Mouse (Mus musculus) thymus, adult 18-20 months (tissue): ENCODE results near the gene Resp18.
"Not testable (repeated sequence)": the region's sequence is repeated elsewhere in the genome, so short reads cannot be mapped to it uniquely, and the experiment has no call there.

Experiments used
- DNase-seq, 2 experiments: peaks; one replicate each; pipeline ENCODE4 v3.0.0; 2022; ENCODE audit warnings: mixed read lengths in 2 of 2

Gene Resp18

GRCm38 (mm10) chr1:75232489-75232888 lies 45.7 kb downstream of the Resp18 start:
- DNase-seq: not testable (repeated sequence)

- no peak for DNase-seq
These were observed 46.5 kb downstream of the Resp18 start, which contains the start of gene A630095N17Rik for GRCm38 (mm10) chr1:75231664-75232152. TSS of gene A630095N17Rik (minus strand) at chr1:75232102.

GRCm38 (mm10) chr1:75231224-75231623 lies 47.0 kb downstream of the Resp18 start:
- no peak for DNase-seq

- no peak for DNase-seq
These were observed 47.8 kb downstream of the Resp18 start for GRCm38 (mm10) chr1:75230335-75230994.

GRCm38 (mm10) chr1:75229158-75229557 lies 49.1 kb downstream of the Resp18 start:
- no peak for DNase-seq

GRCm38 (mm10) chr1:75227653-75228052 lies 50.6 kb downstream of the Resp18 start:
- DNase-seq: no peak

GRCm38 (mm10) chr1:75226138-75226537 lies 52.1 kb downstream of the Resp18 start:
- no peak for DNase-seq

GRCm38 (mm10) chr1:75225473-75225872 lies 52.7 kb downstream of the Resp18 start:
- DNase-seq: no peak

- no peak for DNase-seq
These were observed 54.7 kb downstream of the Resp18 start for GRCm38 (mm10) chr1:75223532-75223931.

GRCm38 (mm10) chr1:75222926-75223325 lies 55.3 kb downstream of the Resp18 start:
- DNase-seq: no peak
